Mouse (Mus musculus) liver, embryonic 15.5 days (tissue): Measurements from ENCODE around the gene Rbms3. TPM values are rescaled to one million over a fixed set of nuclear protein-coding genes. Genes with fewer than 3 reads are reported as not detected.

Experiments
- ATAC-seq: fragments of 200-750 bp; cut with Nextera tagmentation; 2 replicates; pipeline ENCODE4 v1.8.0; 2017; ENCODE audit warnings: moderate number of reproducible peaks, mild to moderate bottlenecking, moderate library complexity; ENCODE audit not compliant: insufficient read depth
- H3K27ac ChIP-seq: fragments of 300-500 bp; sonication (generic); replicated peaks from 2 replicates; pipeline ENCODE4 v1.5.1; 2015; ENCODE audit warnings: mild to moderate bottlenecking, inconsistent platforms
- H3K27me3 ChIP-seq: fragments of 300-500 bp; sonication (generic); 2 replicates; pipeline ENCODE4 v1.6.1; 2015; ENCODE audit warnings: mild to moderate bottlenecking, inconsistent platforms
- H3K36me3 ChIP-seq: fragments of 300-500 bp; sonication (generic); replicated peaks from 2 replicates; pipeline ENCODE4 v1.6.1; 2015; ENCODE audit warnings: moderate library complexity, mild to moderate bottlenecking, inconsistent platforms
- H3K4me1 ChIP-seq: fragments of 300-500 bp; sonication (generic); replicated peaks from 2 replicates; pipeline ENCODE4 v1.6.1; 2015; ENCODE audit warnings: inconsistent platforms
- H3K4me2 ChIP-seq: fragments of 300-500 bp; sonication (generic); 2 replicates; pipeline ENCODE4 v1.6.1; 2015; ENCODE audit warnings: moderate library complexity, mild to moderate bottlenecking, inconsistent platforms
- H3K4me3 ChIP-seq: fragments of 300-500 bp; sonication (generic); replicated peaks from 2 replicates; pipeline ENCODE4 v1.5.1; 2015; ENCODE audit warnings: mild to moderate bottlenecking, inconsistent platforms
- H3K9ac ChIP-seq: fragments of 300-500 bp; sonication (generic); 2 replicates; pipeline ENCODE4 v1.6.1; 2015; ENCODE audit warnings: moderate library complexity, mild to moderate bottlenecking, inconsistent platforms
- H3K9me3 ChIP-seq: fragments of 300-500 bp; sonication (generic); replicated peaks from 2 replicates; pipeline ENCODE4 v1.6.1; 2016; ENCODE audit warnings: inconsistent platforms
- WGBS: fragments of 180-500 bp; shearing (Covaris S2); methylation state at CpG from one replicate; pipeline ENCODE4 v1.1.7; 2015; ENCODE audit warnings: mixed read lengths; ENCODE audit not compliant: insufficient replicate concordance; 5-methylcytosine and 5-hydroxymethylcytosine counted together
- polyA plus RNA-seq: library from polyadenylated mRNA; unstranded; fragments of >200 nt; fragmentation: Nextera tagmentation; extraction: Ambion mirVana; gene quantifications from 2 replicates; pipeline ENCODE4 v1.2.1, GENCODE M21; 2015

Gene Rbms3
- polyA plus RNA-seq, 1 experiment from 2014 or later = 3.0 TPM

GRCm38 (mm10) chr9:117139971-117140370 lies 489.7 kb downstream of the Rbms3 start:
- Histone ChIP-seq H3K4me3 (no peak overlapping the region), H3K4me1 (no peaks in the 10 kb centered on the region), H3K27me3 (no peaks in the 10 kb centered on the region), H3K9ac (no peak overlapping the region), H3K36me3 (no peaks in the 10 kb centered on the region), H3K27ac (no peak overlapping the region), H3K4me2 (no peak overlapping the region), H3K9me3 (no peaks in the 10 kb centered on the region)
- ATAC-seq = no peak
- WGBS = 59% methylated on average over 3 of the region's 3 CpGs

- Histone ChIP-seq H3K4me3 (no peak overlapping the region), H3K36me3 (no peaks in the 10 kb centered on the region), H3K4me2 (no peak overlapping the region), H3K4me1 (no peaks in the 10 kb centered on the region), H3K9me3 (no peaks in the 10 kb centered on the region), H3K27ac (no peak overlapping the region), H3K9ac (no peak overlapping the region), H3K27me3 (no peaks in the 10 kb centered on the region)
- WGBS = 46% methylated on average over 5 of the region's 5 CpGs
- no peak for ATAC-seq
Observed at GRCm38 (mm10) chr9:117136410-117136809, 493.3 kb downstream of the Rbms3 start.

GRCm38 (mm10) chr9:117134043-117134442 lies 495.7 kb downstream of the Rbms3 start:
- Histone ChIP-seq H3K36me3 (no peaks in the 10 kb centered on the region), H3K9me3 (no peaks in the 10 kb centered on the region), H3K27ac (no peak overlapping the region), H3K4me2 (no peak overlapping the region), H3K4me3 (no peak overlapping the region), H3K27me3 (no peaks in the 10 kb centered on the region), H3K9ac (no peak overlapping the region), H3K4me1 (no peaks in the 10 kb centered on the region)
- no peak for ATAC-seq
- WGBS = 31% methylated on average over 2 of the region's 2 CpGs

- no peaks in the 10 kb centered on the region for H3K4me1 ChIP-seq
- no peak overlapping the region for H3K4me3 ChIP-seq
- no peak overlapping the region for H3K4me2 ChIP-seq
- H3K27ac ChIP-seq = no peak overlapping the region
- 77% methylated on average over 8 of the region's 8 CpGs for WGBS
- no peaks in the 10 kb centered on the region for H3K36me3 ChIP-seq
- H3K9me3 ChIP-seq = no peaks in the 10 kb centered on the region
- no peak overlapping the region for H3K9ac ChIP-seq
- no peak for ATAC-seq
- no peaks in the 10 kb centered on the region for H3K27me3 ChIP-seq
Observed at GRCm38 (mm10) chr9:117126816-117127215, 502.9 kb downstream of the Rbms3 start.

DNA sequence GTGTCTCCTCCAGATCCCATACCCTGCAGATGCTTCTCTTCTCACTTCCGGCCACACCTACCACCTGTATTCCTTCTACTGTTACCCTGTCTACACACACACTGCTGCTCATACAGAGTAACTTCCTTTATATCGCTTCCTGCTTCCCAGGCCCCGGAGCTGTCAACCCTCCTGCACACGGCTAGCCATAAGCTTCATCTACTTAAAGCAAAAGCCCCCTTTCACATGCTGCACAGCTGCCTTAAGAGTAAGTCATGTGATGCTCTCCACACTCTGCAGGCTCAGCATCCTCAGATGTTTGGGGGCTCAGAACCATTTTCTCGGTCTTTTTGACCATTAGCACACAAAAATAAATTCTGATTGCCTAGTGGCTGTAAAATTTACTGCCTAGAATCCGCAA lies 503.9 kb downstream of the Rbms3 start:
- no peaks in the 10 kb centered on the region for H3K27me3 ChIP-seq
- no peak overlapping the region for H3K27ac ChIP-seq
- no peak overlapping the region for H3K9ac ChIP-seq
- ATAC-seq = no peak
- no peaks in the 10 kb centered on the region for H3K4me1 ChIP-seq
- 54% methylated on average over 6 of the region's 6 CpGs for WGBS
- H3K36me3 ChIP-seq = no peaks in the 10 kb centered on the region
- no peaks in the 10 kb centered on the region for H3K9me3 ChIP-seq
- no peak overlapping the region for H3K4me2 ChIP-seq
- no peak overlapping the region for H3K4me3 ChIP-seq

- Histone ChIP-seq H3K4me1 (no peaks in the 10 kb centered on the region), H3K9ac (no peak overlapping the region), H3K27ac (no peak overlapping the region), H3K36me3 (no peaks in the 10 kb centered on the region), H3K4me2 (no peak overlapping the region), H3K9me3 (no peaks in the 10 kb centered on the region), H3K4me3 (no peak overlapping the region), H3K27me3 (no peaks in the 10 kb centered on the region)
- WGBS = 52% methylated on average over 6 of the region's 6 CpGs
- ATAC-seq = no peak
Observed at GRCm38 (mm10) chr9:117121572-117121971, 508.1 kb downstream of the Rbms3 start.

GRCm38 (mm10) chr9:117117181-117117729 lies 512.5 kb downstream of the Rbms3 start:
- no peak for ATAC-seq
- H3K4me2 ChIP-seq = no peak overlapping the region
- no peaks in the 10 kb centered on the region for H3K27me3 ChIP-seq
- no peak overlapping the region for H3K27ac ChIP-seq
- no peaks in the 10 kb centered on the region for H3K9me3 ChIP-seq
- no peaks in the 10 kb centered on the region for H3K36me3 ChIP-seq
- no peak overlapping the region for H3K4me3 ChIP-seq
- H3K4me1 ChIP-seq = no peaks in the 10 kb centered on the region
- 72% methylated on average over 10 of the region's 10 CpGs for WGBS
- H3K9ac ChIP-seq = no peak overlapping the region

GRCm38 (mm10) chr9:117115609-117116008 lies 514.1 kb downstream of the Rbms3 start:
- Histone ChIP-seq H3K9ac (no peak overlapping the region), H3K9me3 (no peaks in the 10 kb centered on the region), H3K4me2 (no peak overlapping the region), H3K4me1 (no peaks in the 10 kb centered on the region), H3K4me3 (no peak overlapping the region), H3K36me3 (no peaks in the 10 kb centered on the region), H3K27me3 (no peaks in the 10 kb centered on the region), H3K27ac (no peak overlapping the region)
- no peak for ATAC-seq
- WGBS = 56% methylated on average over 2 of the region's 2 CpGs

GRCm38 (mm10) chr9:117113592-117113991 lies 516.1 kb downstream of the Rbms3 start:
- Histone ChIP-seq H3K4me1 (no peaks in the 10 kb centered on the region), H3K9me3 (no peaks in the 10 kb centered on the region), H3K9ac (no peak overlapping the region), H3K4me3 (no peak overlapping the region), H3K27ac (no peak overlapping the region), H3K36me3 (no peaks in the 10 kb centered on the region), H3K4me2 (no peak overlapping the region), H3K27me3 (no peaks in the 10 kb centered on the region)
- WGBS = 36% methylated on average over 2 of the region's 2 CpGs
- no peak for ATAC-seq

DNA sequence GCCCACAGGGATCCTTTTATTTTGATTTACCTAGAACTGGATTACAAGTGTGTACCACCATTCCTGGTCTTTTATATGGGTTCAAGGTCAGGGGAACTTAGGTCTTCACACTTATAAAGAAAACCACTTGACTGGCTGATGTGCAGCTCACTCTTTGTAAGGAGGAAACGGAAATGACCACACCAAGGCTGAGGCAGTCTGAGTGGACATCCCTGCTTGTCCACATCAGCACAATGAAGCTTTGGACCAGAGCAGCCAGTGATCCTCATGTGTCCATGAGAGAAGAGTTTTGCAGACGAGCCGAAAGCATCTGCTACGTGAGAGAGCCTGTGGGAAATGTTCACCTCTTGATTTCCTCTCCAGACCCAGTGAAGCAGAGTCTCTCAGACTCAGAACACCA lies 521.8 kb downstream of the Rbms3 start:
- Histone ChIP-seq H3K36me3 (no peaks in the 10 kb centered on the region), H3K27me3 (no peaks in the 10 kb centered on the region), H3K4me2 (no peak overlapping the region), H3K4me1 (no peaks in the 10 kb centered on the region), H3K27ac (no peak overlapping the region), H3K9me3 (no peaks in the 10 kb centered on the region), H3K9ac (no peak overlapping the region), H3K4me3 (no peak overlapping the region)
- WGBS = 63% methylated on average over 4 of the region's 4 CpGs
- no peak for ATAC-seq

GRCm38 (mm10) chr9:117102198-117102930 lies 527.3 kb downstream of the Rbms3 start:
- Histone ChIP-seq H3K4me1 (no peaks in the 10 kb centered on the region), H3K27ac (no peak overlapping the region), H3K4me3 (no peak overlapping the region), H3K27me3 (no peaks in the 10 kb centered on the region), H3K4me2 (no peak overlapping the region), H3K36me3 (no peaks in the 10 kb centered on the region), H3K9ac (no peak overlapping the region), H3K9me3 (no peaks in the 10 kb centered on the region)
- ATAC-seq = no peak
- WGBS = 64% methylated on average over 19 of the region's 19 CpGs

GRCm38 (mm10) chr9:117100181-117100580 lies 529.5 kb downstream of the Rbms3 start:
- no peak for ATAC-seq
- no peak overlapping the region for H3K27ac ChIP-seq
- H3K4me2 ChIP-seq = no peak overlapping the region
- H3K9ac ChIP-seq = no peak overlapping the region
- no peaks in the 10 kb centered on the region for H3K36me3 ChIP-seq
- no peaks in the 10 kb centered on the region for H3K9me3 ChIP-seq
- no peaks in the 10 kb centered on the region for H3K27me3 ChIP-seq
- H3K4me3 ChIP-seq = no peak overlapping the region
- H3K4me1 ChIP-seq = no peaks in the 10 kb centered on the region
- WGBS = 64% methylated on average over 5 of the region's 5 CpGs
